Mouse (Mus musculus) lung, adult 10 weeks (tissue): Measurements from ENCODE around the gene Osbpl7. TPM values are rescaled to one million over a fixed set of nuclear protein-coding genes. Genes with fewer than 3 reads are reported as not detected.

ENCODE experiments used
- polyA plus RNA-seq: library from polyadenylated mRNA; stranded (reverse); fragments of 350-450 nt; fragmentation: Illumina TruSeq; extraction: RNeasy Lipid Tissue Mini Kit (QIAGEN cat#74804); gene quantifications from one replicate; pipeline ENCODE4 v1.2.3, GENCODE M21; 2014; ENCODE audit warnings: low read depth, low replicate concordance; ENCODE audit not compliant: insufficient read depth

The Osbpl7 gene
- polyA plus RNA-seq, result 5.0 TPM

GRCm38 (mm10) chr11:97050216-97050943 is at the start of gene Osbpl7:
Osbpl7 (plus strand) TSS chr11:97050628.

DNA sequence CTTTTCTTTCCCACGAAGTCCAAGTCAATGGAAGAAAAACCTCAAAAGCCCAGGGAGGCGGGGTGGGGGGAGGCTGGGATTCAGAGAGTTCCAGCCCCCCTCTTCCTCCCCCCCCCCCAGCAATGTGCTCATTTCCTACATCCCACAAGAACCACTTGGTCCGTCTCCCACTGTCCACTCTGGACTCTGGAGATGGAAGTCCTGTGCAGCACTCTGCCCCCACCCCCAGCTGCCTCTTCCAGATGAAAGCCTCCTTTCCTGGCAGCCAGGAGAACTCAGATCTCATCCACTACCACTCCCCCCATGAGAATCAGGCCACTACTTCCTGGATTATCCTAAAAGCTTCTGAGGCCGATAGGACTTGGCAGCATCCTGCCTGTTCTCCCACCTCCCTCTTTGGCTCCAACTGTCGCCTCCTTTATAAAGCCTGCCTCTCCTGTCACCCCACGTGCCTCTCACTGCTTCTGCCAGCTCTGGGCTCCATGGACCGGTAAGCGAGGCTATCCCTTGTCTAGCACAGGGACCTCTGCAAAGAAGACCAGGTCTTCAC is 37.2 kb upstream of the Osbpl7 start, which contains the start of gene Sp6:
Sp6 (plus strand) TSS at position 274 of the 550 bp plus-strand sequence.

DNA sequence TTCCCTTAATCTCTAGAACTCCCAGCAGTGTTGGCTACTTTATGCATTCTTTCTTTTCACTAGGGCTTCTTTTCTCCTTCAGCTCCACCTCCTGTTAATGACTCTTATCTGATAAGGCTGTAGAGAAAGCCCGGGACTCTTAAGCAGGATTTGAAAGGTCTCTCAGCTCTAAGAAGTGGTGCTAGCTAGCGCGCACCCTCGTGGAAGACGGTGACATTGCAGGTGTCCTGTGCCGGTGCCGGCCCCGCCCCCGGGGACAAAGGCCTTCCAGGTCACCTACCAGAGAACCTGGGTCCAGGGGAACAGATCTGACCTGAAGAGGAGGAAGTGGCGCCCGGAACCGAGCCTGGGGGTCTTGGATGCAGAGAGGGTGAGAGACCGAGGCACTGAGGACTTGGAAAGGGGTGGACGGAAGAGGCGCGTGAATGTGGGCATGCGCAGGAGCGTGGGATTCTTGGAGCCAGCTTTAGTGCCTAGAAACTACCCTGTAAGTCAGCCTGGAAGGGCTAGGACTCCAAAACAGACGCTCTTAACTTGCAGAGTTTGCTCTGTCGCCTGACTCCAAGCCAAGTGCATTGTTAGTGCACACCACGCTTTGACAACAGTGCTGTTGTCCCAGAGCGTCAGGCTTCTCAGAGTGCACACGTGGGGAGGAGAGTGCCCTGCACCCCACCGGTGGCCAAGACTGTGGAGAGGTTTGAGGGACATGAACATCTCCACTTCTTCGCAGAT is 20.6 kb upstream of the Osbpl7 start, which contains the start of gene Scrn2:
Scrn2 (plus strand) TSS at position 253 of the 732 bp plus-strand sequence.

DNA sequence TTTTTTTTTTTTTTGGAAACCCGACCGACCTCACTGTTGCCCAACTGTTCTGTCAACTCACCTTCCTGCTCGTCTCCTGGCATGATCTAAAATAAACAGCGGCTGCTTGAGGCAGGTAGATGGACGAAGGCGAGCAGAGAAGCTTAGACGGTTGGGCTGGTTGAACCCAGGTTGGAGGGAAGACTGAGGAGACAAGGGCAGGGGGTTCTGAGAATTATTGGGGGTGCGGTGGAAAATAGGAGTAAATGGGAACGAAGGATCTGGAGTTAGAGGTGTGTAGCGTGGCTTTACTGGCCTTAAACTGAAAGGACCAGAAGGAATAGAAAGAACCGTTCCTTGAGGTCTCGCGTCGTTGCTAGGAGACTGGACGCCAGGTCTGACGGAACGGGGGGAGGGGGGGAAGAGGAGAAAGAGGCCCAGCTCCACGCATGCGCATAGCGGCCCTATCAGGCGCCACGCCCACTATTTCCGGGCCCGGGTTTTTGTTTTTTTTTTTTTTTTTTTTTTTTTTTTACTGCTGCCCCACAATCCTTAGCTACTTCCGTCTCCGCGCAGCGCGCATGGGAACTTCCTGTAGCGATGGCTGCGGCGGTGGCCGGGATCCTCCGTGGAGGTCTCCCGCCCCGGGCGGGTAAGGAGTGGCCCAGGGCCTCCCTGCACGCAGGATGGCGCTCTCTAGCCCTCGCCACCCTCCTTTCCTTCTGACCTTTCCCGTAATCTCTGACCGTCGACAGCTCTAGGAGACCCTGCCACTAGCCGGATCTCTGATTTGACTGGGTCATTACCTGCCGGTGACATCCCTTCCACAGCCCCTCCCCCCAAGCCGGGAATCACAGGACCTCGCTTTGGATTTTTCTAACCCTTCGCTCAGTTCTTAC is 9.2 kb upstream of the Osbpl7 start, which contains the start of the genes Lrrc46 and Mrpl10:
Lrrc46 (minus strand) TSS at position 386 of the 878 bp plus-strand sequence.
Mrpl10 (plus strand) TSS at position 539 of the 878 bp plus-strand sequence.

DNA sequence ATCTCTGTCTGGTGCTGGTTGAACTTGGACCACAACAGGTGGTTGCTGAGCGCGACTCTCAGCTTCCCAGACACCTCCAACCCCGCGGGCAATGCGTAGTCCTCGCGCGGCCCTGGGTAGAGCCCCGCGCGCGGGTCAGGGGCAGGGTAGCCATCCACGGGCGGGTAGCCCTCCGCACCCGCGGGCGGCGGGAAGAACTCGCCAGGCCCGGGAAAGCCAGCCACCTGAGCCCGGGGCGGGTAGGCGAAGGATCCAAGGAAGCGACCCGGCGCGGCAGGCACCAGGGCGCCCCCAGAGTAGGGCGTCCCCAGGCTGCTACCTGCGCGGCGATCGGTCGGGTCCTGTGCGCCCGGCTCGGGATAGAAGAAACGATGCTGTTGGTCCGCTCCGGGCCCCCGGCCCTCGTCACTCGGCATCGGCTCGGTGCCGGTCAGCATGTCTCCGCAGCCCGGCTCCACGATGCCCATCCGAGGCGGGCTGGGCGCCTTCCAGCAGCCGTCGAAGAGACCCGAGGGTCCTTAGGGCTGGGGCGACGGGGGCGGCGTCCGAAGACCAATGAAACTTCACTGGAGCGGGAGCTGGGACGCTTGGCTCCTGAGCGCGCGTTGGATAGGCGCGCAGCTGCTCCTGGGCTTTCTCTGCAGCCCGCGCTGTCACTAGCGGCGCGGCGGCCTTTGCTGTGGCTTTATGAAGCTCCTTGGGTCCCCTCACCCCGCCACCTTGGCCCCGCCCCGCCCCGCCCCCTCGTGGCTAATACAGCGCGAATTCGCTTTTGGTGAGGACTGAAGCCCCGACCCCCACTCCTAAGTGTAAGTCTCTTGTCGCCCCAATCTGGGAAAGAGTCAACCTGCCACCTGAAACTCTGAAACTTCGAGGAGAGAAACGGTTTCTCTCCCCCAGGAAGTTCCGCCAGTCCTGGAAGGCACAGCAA is 64.5 kb downstream of the Osbpl7 start, which contains the start of gene Tbx21:
Tbx21 (minus strand) TSS at position 661 of the 931 bp plus-strand sequence.

Other genes with a start within 250 kb of the Osbpl7 start
- 97.1 TPM for gene Nfe2l1, start 220.7 kb upstream of the Osbpl7 start, polyA plus RNA-seq
- 43.4 TPM for gene Copz2, start 200.8 kb upstream of the Osbpl7 start, polyA plus RNA-seq
- gene Cdk5rap3, start 134.1 kb upstream of the Osbpl7 start, polyA plus RNA-seq, result 28.8 TPM
- gene Prr15l, start 122.5 kb upstream of the Osbpl7 start, polyA plus RNA-seq, result 99.6 TPM
- 18.9 TPM for gene Pnpo, start 106.6 kb upstream of the Osbpl7 start, polyA plus RNA-seq
- gene Sp2, start 67.7 kb upstream of the Osbpl7 start, polyA plus RNA-seq, result 6.9 TPM
- gene Sp6, start 37.2 kb upstream of the Osbpl7 start, polyA plus RNA-seq, result 2.2 TPM
- 12.5 TPM for gene Scrn2, start 20.7 kb upstream of the Osbpl7 start, polyA plus RNA-seq
- gene Lrrc46, start 9.2 kb upstream of the Osbpl7 start, polyA plus RNA-seq, result 4.8 TPM
- 40.3 TPM for gene Mrpl10, start 9.1 kb upstream of the Osbpl7 start, polyA plus RNA-seq
- gene Tbx21, start 64.7 kb downstream of the Osbpl7 start, polyA plus RNA-seq, result 1.2 TPM
- 20.8 TPM for gene Tbkbp1, start 100.9 kb downstream of the Osbpl7 start, polyA plus RNA-seq
- 32.2 TPM for gene Kpnb1, start 137.3 kb downstream of the Osbpl7 start, polyA plus RNA-seq
- gene Npepps, start 230.0 kb downstream of the Osbpl7 start, polyA plus RNA-seq, result 19.3 TPM